Mouse (Mus musculus): Measurements from ENCODE around the gene Rnf215. TPM values are rescaled to one million over a fixed set of nuclear protein-coding genes. Genes with fewer than 3 reads are reported as not detected.
A peak's percentile ranks its signal among the peaks of the same experiment; 100 is the strongest.
"Not testable (repeated sequence)": the region's sequence is repeated elsewhere in the genome, so short reads cannot be mapped to it uniquely, and the experiment has no call there.

Gene Rnf215
- total RNA-seq, 2 experiments from 2014 or later: 5.8 to 8.0 TPM

- ATAC-seq (replicated peaks; ENCODE audit: low FRiP score, low TSS enrichment, poor library complexity, severe bottlenecking): no peak
These were observed 49.4 kb downstream of the Rnf215 start for GRCm38 (mm10) chr11:4184251-4184952.

GRCm38 (mm10) chr11:4185480-4185879 is 50.5 kb downstream of the Rnf215 start:
- not testable (repeated sequence) for ATAC-seq (replicated peaks; ENCODE audit: low FRiP score, low TSS enrichment, poor library complexity, severe bottlenecking)

- peak; percentile 100 for ATAC-seq (replicated peaks; ENCODE audit: low FRiP score, low TSS enrichment, poor library complexity, severe bottlenecking)
These were observed 51.7 kb downstream of the Rnf215 start, which contains the start of gene Tbc1d10a for GRCm38 (mm10) chr11:4186486-4187317. Tbc1d10a (plus strand) TSS chr11:4186789.

- no peak for ATAC-seq (replicated peaks; ENCODE audit: low FRiP score, low TSS enrichment, poor library complexity, severe bottlenecking)
These were observed 52.3 kb downstream of the Rnf215 start for GRCm38 (mm10) chr11:4187318-4187700.

- no peak for ATAC-seq (replicated peaks; ENCODE audit: low FRiP score, low TSS enrichment, poor library complexity, severe bottlenecking)
These were observed 54.2 kb downstream of the Rnf215 start for GRCm38 (mm10) chr11:4189182-4189581.

DNA sequence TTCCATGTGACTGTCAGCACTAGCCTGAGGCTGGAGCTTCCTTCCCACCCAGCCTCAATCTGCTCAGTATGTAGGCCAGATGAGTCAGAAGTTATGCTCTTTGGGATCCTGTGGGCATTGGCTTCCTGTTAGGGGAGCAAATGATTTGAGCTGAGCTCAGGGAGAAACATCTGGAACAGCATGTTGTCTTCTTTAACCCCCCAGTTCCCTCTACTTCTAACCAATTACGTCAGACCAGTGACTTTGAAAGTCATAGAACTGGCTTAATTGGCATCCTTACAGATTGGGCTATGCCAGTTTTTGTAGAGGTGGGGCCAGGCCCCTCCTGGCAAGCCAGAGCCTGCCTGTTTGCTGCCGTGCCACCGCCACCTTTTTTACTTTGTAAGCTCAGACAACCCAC is 55.7 kb downstream of the Rnf215 start:
- no peak for ATAC-seq (replicated peaks; ENCODE audit: low FRiP score, low TSS enrichment, poor library complexity, severe bottlenecking)

Other genes starting within 250 kb of the Rnf215 start
- gene 4921536K21Rik, start 240.1 kb upstream of the Rnf215 start, total RNA-seq (2014; fragmentation: Nextera tagmentation): not detected in 2 replicates
- gene 4921536K21Rik, start 240.1 kb upstream of the Rnf215 start, total RNA-seq (2017): 0.56 TPM in 1 of 2 replicates, not detected in the other
- 0.35 TPM in 1 of 2 replicates, not detected in the other for gene Dusp18, start 240.0 kb upstream of the Rnf215 start, total RNA-seq (2014; fragmentation: Nextera tagmentation)
- not detected in 2 replicates for gene Dusp18, start 240.0 kb upstream of the Rnf215 start, total RNA-seq (2017)
- gene Slc35e4, start 220.5 kb upstream of the Rnf215 start, total RNA-seq (2014; fragmentation: Nextera tagmentation): 0.35 TPM in 1 of 2 replicates, not detected in the other
- 0.09 TPM in 1 of 2 replicates, not detected in the other for gene Slc35e4, start 220.5 kb upstream of the Rnf215 start, total RNA-seq (2017)
- 4.0 and 6.7 TPM in 2 replicates for gene Tcn2, start 203.0 kb upstream of the Rnf215 start, total RNA-seq (2014; fragmentation: Nextera tagmentation)
- gene Tcn2, start 203.0 kb upstream of the Rnf215 start, total RNA-seq (2017): 4.4 and 5.9 TPM in 2 replicates
- gene Pes1, start 171.2 kb upstream of the Rnf215 start, total RNA-seq (2014; fragmentation: Nextera tagmentation): 107 and 117 TPM in 2 replicates
- gene Pes1, start 171.2 kb upstream of the Rnf215 start, total RNA-seq (2017): 143 and 228 TPM in 2 replicates
- not detected in 2 replicates for gene 4930556J24Rik, start 158.4 kb upstream of the Rnf215 start, total RNA-seq (2014; fragmentation: Nextera tagmentation)
- not detected in 2 replicates for gene 4930556J24Rik, start 158.4 kb upstream of the Rnf215 start, total RNA-seq (2017)
- not detected in 2 replicates for gene Gal3st1, start 151.6 kb upstream of the Rnf215 start, total RNA-seq (2014; fragmentation: Nextera tagmentation)
- not detected in 2 replicates for gene Gal3st1, start 151.6 kb upstream of the Rnf215 start, total RNA-seq (2017)
- not detected in 2 replicates for gene Sec14l4, start 103.7 kb upstream of the Rnf215 start, total RNA-seq (2014; fragmentation: Nextera tagmentation)
- gene Sec14l4, start 103.7 kb upstream of the Rnf215 start, total RNA-seq (2017): not detected in 2 replicates
- not detected in 2 replicates for gene Sec14l3, start 70.4 kb upstream of the Rnf215 start, total RNA-seq (2014; fragmentation: Nextera tagmentation)
- not detected in 2 replicates for gene Sec14l3, start 70.4 kb upstream of the Rnf215 start, total RNA-seq (2017)
- 39.6 and 47.8 TPM in 2 replicates for gene Mtfp1, start 39.8 kb upstream of the Rnf215 start, total RNA-seq (2014; fragmentation: Nextera tagmentation)
- gene Mtfp1, start 39.8 kb upstream of the Rnf215 start, total RNA-seq (2017): 26.3 and 31.4 TPM in 2 replicates
- gene Sec14l2, start 11.8 kb upstream of the Rnf215 start, total RNA-seq (2014; fragmentation: Nextera tagmentation): 17.5 and 26.8 TPM in 2 replicates
- 4.5 and 22.5 TPM in 2 replicates for gene Sec14l2, start 11.8 kb upstream of the Rnf215 start, total RNA-seq (2017)
- 0.48 and 2.6 TPM in 2 replicates for gene Ccdc157, start 25.1 kb downstream of the Rnf215 start, total RNA-seq (2014; fragmentation: Nextera tagmentation)
- gene Ccdc157, start 25.1 kb downstream of the Rnf215 start, total RNA-seq (2017): 0.80 and 2.9 TPM in 2 replicates
- gene Sf3a1, start 25.1 kb downstream of the Rnf215 start, total RNA-seq (2014; fragmentation: Nextera tagmentation): 74.9 and 93.2 TPM in 2 replicates
- gene Sf3a1, start 25.1 kb downstream of the Rnf215 start, total RNA-seq (2017): 42.5 and 64.9 TPM in 2 replicates
- 5.9 and 8.0 TPM in 2 replicates for gene Tbc1d10a, start 51.6 kb downstream of the Rnf215 start, total RNA-seq (2014; fragmentation: Nextera tagmentation)
- gene Tbc1d10a, start 51.6 kb downstream of the Rnf215 start, total RNA-seq (2017): 1.8 and 2.2 TPM in 2 replicates
- 1.2 TPM in 1 of 2 replicates, not detected in the other for gene Castor1, start 83.0 kb downstream of the Rnf215 start, total RNA-seq (2014; fragmentation: Nextera tagmentation)
- gene Castor1, start 83.0 kb downstream of the Rnf215 start, total RNA-seq (2017): 0.15 TPM in 1 of 2 replicates, not detected in the other
- 3.3 and 5.6 TPM in 2 replicates for gene Osm, start 101.2 kb downstream of the Rnf215 start, total RNA-seq (2014; fragmentation: Nextera tagmentation)
- 5.3 and 7.2 TPM in 2 replicates for gene Osm, start 101.2 kb downstream of the Rnf215 start, total RNA-seq (2017)
- gene Lif, start 122.4 kb downstream of the Rnf215 start, total RNA-seq (2014; fragmentation: Nextera tagmentation): not detected in 2 replicates
- gene Lif, start 122.4 kb downstream of the Rnf215 start, total RNA-seq (2017): 0.30 and 0.33 TPM in 2 replicates

Data from megakaryocyte-erythroid progenitor cell, adult 5-6 weeks (primary cell).